Mouse (Mus musculus): ENCODE results near the gene Inf2.

GRCm38 (mm10) chr12:112541483-112542091 lies 47.0 kb upstream of the Inf2 start:
- TF ChIP-seq EP300 (IDR thresholded peaks at IDR 0.05; ENCODE audit: low read depth) (no peak), CTCF (IDR thresholded peaks at IDR 0.05; ENCODE audit: low read depth) (no peak)
